Mouse (Mus musculus) urinary bladder, postnatal 0 days (tissue): ENCODE measurements around the gene Zfp85. TPM values are rescaled to one million over a fixed set of nuclear protein-coding genes. Genes with fewer than 3 reads are reported as not detected.

Source experiments
- polyA plus RNA-seq: library from polyadenylated mRNA; unstranded; fragments of >200 nt; fragmentation: Nextera tagmentation; extraction: Ambion mirVana; gene quantifications from 2 replicates; pipeline ENCODE4 v1.2.1, GENCODE M21; 2015

The Zfp85 gene
- 2.0 and 2.3 TPM in 2 replicates for polyA plus RNA-seq

DNA sequence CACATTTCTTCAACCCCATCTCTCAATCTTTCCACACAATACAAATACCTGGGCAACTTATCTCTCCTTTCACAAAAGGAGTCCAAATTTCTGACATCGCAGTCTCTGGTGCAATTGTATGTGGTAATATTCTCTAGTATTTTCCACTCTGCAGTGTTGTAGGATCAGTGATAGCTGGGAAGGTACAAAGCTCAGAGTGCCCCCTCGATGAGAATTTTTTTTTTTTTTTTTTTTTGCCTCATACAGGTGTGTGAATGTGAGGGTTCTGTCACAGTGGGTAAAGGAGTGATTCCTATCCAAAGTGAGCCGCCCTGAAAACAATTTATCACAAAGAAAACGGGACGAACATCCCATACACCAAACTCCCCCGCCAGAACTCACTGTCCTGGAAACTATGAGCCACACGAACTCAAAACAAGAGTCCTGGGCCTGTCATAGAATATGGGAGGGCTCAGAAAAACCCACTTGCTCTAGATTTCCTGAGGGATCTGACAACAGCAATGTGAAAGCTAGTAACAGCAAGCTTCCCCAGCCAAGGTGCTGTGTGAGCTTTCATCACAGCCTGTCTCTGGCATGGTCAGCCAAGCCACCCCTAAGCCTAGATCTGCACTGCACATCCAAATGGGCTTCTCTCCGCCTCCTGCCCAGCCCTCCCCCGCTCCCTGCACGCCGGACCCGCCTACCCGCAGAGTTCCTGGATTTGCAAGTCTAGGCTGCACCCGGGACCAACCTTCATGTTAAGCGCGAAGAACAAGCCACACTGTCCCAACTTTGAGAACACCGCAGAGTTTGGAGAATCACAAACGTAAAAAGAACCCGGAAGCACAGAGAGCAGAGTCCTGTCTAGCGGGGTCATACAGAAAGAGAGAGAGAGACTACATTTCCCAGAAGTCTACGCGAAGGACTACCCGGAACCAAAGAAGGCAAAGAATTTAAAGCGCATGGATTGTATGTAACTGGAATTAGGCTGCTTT, at the start of gene Zfp85:
Gene Zfp85 (minus strand): TSS at position 896 of the 974 bp plus-strand sequence.

DNA sequence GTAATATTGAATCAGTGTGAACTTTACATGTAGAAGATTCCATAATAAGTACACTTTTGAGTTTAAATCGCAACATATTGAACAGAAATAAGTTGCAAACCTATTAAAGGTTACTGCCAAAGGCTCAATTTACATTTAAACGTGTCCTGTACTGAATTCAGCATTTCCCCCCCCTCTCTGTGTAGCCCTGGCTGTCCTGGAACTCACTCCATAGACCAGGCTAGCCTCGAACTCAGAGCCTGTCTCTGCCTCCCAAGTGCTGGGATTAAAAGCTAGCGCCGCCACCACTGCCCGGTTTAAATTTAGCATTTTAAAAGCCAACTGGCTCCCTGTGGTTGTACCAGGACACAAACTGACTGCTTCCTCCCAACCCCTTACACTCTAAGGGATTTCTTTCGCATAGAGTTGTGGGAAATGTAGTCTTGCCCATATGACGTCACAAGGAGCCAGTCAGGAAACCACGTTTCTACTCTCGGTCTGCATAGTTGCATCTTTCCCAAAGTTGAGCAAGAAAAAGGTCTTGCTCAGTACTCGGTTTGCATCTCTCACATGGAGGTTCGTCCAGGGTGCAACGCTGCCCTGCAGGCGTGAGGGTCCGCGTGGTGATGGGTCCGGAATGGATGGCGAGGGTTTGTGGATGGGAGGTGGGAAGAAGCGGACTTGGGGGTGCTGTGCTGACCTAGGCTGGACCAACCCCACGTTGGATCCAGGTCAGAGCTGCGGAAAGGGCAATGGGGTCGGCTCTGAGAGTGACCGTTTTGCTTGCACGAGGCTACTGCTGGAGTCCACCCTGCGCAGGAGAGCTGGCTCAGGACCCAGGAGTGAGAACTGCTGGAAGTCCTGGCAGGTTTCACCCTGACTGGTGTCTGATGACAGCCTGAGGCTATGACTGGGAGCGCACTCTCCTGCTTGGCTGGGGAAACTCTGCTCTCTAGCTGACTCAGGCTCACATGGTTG, 24.5 kb upstream of the Zfp85 start, which contains the start of gene Zfp493:
Gene Zfp493 (plus strand): TSS at position 429 of the 957 bp plus-strand sequence.

DNA sequence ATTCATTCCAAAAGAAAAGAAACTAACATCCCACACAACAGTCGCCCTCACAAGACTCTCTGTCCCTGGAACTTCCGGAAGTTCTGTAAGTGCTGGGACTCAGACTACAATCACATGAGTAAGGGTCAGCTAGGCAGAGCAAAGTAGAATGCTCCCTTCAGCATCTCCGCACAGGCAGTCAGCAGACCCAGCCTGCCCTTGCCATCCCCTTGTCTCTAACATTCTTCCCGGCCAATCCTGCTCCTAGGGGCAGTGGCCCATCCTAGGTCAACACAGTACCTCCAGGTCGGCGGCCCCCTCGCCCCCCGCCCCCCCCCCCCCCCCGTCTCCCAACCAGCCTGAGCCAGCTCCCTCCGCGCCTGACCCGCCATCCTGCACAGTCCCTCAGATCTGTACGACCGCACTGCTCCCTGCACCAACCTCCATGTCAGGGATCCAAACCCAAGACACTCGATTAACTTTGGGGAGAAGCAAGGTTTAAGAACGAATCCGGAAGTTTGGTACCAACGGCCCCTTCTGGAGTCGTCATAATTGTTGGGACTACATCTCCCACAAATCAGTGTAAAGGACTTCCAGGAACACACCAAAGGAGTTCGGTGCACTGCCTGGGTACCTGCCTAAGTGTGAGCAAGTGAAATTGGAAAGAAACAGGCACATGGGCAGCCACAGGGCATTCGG, 26.2 kb downstream of the Zfp85 start, which contains the start of gene Zfp65:
Gene Zfp65 (minus strand): TSS at position 533 of the 678 bp plus-strand sequence.

Other genes with a start within 250 kb of the Zfp85 start
- not detected in 2 replicates for gene Gm26965, start 229.1 kb downstream of the Zfp85 start, polyA plus RNA-seq
- gene Zfp87, start 229.1 kb downstream of the Zfp85 start, polyA plus RNA-seq: 26.4 and 29.8 TPM in 2 replicates
- 4.0 and 5.1 TPM in 2 replicates for gene Zfp748, start 201.4 kb downstream of the Zfp85 start, polyA plus RNA-seq
- 1.7 and 1.9 TPM in 2 replicates for gene Zfp729b, start 145.5 kb downstream of the Zfp85 start, polyA plus RNA-seq
- 0.70 TPM in 1 of 2 replicates, not detected in the other for gene Gm49345, start 117.5 kb downstream of the Zfp85 start, polyA plus RNA-seq
- 1.1 and 1.5 TPM in 2 replicates for gene Zfp729a, start 117.4 kb downstream of the Zfp85 start, polyA plus RNA-seq
- 5.9 and 6.5 TPM in 2 replicates for gene Zfp738, start 68.2 kb downstream of the Zfp85 start, polyA plus RNA-seq
- gene Zfp65, start 26.1 kb downstream of the Zfp85 start, polyA plus RNA-seq: 2.1 and 2.9 TPM in 2 replicates
- 0.45 and 0.72 TPM in 2 replicates for gene Zfp493, start 24.5 kb upstream of the Zfp85 start, polyA plus RNA-seq
- gene Zfp273, start 58.5 kb upstream of the Zfp85 start, polyA plus RNA-seq: 2.0 and 2.8 TPM in 2 replicates
- gene Gm10037, start 75.9 kb upstream of the Zfp85 start, polyA plus RNA-seq: 0.71 and 1.5 TPM in 2 replicates
- not detected in 2 replicates for gene BC048507, start 108.1 kb upstream of the Zfp85 start, polyA plus RNA-seq